Mouse (Mus musculus) layer of hippocampus, postnatal 14 days (tissue): ENCODE data around the gene Rere. TPM values are rescaled to one million over a fixed set of nuclear protein-coding genes. Genes with fewer than 3 reads are reported as not detected.
A peak's percentile ranks its signal among the peaks of the same experiment; 100 is the strongest.
"Not testable (repeated sequence)": the region's sequence is repeated elsewhere in the genome, so short reads cannot be mapped to it uniquely, and the experiment has no call there.

Source experiments
- DNase-seq, 2 experiments: peaks; one replicate each; pipeline ENCODE4 v3.0.0; 2021 to 2022; ENCODE audit warnings: low spot score in 2 of 2, mixed read lengths in 1 of 2
- total RNA-seq, 2 experiments: library from RNA; stranded (reverse); gene quantifications; 2 replicates each; pipeline ENCODE4 v1.2.3; 2021

Gene Rere
- total RNA-seq, 2 experiments from 2014 or later: 118 to 127 TPM

DNA sequence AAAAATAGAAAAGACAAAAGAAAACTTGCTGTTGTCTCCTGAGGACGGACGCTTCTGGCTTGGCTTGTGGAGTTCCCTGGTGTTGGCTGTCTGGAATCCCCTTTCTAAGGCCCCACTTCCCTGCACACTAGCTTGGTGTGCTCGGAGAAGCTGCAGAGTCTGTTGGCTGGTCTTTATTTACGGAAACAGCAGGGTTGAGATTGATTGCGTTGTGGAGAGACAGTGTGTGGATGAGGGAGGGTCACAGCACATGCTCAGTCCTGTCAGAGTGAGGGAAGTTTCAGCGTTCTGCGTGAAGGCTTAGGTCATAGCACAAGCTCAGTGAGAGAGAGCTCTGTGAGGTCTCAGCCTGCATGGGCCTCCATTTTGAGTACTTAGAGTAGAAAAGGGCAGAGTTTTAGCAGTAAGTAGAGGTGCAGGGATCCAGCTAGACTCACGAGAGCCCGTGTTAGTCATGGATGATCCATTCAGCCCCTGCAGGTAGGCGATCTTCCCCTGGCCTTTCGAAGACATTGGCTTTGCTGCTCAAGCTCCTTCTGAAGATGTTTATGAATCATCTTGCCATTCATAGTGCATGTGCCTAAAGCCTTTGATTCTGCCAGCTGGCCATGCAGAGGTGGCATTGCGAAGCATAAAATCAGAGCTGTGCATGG lies 206.8 kb downstream of the Rere start:
- DNase-seq: peak; percentile 58 to 92

DNA sequence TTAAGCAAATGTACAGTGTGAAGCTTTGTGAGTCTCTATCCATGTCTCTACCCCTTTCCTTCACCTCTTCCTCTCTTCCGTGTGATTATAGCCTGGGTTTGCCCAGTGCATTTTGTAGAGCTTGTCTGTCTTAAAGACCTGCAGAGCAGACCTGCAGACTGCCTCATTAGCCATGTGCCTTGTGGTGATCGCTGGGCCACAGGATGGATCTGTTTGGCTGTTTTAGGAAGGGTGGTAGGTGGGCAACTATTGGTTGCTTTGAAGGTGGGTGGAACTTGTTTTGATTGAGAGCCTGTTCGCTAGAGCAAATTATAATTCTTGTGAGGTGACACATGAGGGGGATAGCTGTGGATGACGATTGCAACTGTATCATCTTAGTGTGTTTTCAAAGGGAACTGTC lies 207.3 kb downstream of the Rere start:
- peak; percentile 30 to 31 for DNase-seq

DNA sequence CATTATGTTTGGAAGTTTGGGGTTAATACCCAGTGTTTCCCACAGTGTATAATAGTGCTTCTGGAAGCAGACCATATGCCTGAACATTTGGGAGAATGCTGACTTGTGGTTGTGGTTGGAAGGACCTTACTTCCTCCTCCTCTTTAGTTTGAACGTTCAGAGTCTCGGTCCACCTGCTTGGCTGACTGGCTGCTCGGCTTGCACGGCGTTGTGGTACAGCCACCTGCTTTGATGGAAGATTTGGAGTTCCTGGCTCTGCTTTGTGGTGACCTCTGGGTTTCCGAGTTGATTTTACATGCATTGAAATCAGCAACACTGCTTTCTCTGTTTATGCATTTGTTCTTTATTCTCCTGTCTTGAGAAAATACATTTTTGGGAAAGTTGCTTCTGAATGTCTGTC lies 208.6 kb downstream of the Rere start:
- DNase-seq: peak in 1 of 2 experiments; percentile 18

DNA sequence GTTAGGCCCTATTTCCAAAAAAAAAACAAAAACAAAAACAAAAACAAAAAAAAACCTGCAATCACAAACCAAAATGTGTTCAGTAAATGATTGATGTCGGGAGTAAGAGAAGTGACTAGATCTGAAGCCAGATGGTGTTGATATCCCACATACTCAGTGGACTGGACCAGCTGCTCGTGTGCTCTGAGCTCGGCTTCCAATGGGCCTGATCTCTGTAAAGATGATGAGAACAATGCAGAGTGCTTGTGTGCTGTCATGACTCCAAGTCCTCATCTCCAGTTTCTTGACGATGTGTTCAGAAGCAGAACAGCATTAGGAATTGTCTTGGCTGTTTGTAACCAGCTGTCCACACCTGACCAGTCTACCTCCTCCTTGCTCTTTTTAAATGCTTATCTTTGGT lies 210.3 kb downstream of the Rere start:
- peak in 1 of 2 experiments; percentile 26 for DNase-seq

DNA sequence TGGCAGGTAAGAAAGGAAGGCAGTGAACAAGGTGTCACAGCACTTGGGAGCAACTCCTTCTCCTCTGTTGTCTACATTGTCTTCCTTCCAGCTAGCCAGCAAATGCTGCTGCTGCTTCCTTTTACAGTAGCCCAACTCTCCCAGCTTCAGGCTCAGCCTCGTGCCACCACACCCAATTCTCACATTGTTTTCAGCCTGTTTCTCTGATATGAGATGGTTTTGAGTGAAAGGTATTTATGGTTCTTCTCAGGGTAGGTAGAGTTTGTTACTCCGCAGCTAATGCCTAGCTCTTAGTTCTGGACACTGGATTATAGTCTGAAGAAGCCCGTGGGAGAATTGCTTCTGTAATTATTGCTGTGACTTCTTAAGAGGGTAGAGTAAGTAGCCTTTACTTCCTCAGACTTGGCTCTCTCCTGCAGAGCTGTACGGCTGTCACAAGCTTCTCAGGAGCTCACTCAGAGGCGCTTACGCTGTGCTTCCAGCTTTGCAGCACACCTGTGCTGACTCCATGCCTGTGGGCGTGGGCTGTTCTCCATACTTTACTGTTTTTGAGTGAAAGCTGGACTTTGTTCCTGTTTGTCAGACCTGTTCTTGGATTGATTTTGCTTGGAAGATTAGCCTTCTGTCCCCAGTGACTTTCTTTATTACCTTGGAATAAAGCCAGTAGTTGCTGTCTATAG lies 212.0 kb downstream of the Rere start:
- no peak for DNase-seq

DNA sequence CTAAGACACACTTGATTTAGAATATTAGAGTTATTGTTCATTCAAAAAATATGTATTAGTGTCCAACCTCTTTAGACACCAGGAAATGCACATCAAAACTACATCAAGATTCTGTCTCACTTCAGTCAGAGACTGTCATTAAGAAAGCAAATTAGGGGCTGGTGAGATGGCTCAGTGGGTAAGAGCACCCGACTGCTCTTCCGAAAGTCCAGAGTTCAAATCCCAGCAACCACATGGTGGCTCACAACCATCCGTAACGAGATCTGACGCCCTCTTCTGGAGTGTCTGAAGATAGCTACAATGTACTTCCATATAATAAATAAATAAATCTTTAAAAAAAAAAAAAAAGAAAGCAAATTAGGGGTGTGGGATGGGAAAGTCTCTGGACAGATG lies 212.5 kb downstream of the Rere start:
- DNase-seq: not testable (repeated sequence)

DNA sequence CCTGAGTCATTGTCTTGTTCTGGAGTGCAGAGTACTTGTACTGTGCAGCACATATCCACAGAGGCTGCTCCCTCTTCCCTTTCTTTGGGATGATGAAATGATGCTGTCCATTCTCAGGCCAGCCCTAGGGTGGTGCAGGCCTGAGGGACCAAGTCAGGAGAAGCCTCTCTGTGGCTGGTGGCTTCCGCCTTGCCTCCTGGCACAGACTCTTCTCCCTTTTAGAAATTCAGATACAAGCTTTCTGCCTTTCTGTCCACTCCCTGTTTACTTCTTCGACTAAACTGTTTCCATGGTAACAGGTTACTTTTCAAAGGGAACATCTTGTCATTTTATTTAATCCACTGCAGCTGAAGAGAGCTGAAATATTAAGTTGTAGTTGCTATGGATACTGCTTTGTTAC lies 214.1 kb downstream of the Rere start:
- peak in 1 of 2 experiments; percentile 21 for DNase-seq

DNA sequence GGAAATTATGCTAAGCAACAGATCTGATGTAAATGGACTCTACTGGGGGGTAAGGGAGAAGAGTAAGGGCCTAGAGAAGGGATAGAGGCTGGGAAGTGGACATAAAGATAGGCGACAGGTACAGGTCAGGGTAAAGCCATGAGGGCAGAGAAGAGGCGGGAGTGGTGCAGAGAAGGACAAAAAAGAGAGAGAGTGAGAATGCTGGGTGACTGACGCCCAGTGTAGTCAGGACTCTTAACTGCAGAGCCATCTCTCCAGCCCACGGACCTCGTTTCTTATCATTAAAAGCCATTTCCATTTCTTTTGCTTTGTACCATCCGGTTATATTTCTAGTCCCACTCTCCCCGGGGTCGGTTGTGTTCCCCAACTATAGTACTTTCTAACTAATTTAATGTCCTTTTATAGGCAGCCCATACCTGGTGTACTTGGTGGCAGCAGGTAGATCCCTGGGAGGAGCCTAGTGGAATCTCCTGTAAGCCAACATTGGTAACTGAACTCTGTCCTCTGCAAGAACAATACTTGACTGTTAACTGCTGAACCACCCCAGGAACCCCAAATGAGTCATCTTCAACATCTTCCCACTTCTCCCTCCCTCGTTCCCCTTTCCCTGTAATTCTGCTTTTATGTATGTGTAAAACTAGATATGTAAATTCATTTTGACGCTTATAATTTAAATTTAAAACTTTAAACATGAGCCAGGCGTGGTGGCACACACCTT lies 223.0 kb downstream of the Rere start:
- DNase-seq: no peak

DNA sequence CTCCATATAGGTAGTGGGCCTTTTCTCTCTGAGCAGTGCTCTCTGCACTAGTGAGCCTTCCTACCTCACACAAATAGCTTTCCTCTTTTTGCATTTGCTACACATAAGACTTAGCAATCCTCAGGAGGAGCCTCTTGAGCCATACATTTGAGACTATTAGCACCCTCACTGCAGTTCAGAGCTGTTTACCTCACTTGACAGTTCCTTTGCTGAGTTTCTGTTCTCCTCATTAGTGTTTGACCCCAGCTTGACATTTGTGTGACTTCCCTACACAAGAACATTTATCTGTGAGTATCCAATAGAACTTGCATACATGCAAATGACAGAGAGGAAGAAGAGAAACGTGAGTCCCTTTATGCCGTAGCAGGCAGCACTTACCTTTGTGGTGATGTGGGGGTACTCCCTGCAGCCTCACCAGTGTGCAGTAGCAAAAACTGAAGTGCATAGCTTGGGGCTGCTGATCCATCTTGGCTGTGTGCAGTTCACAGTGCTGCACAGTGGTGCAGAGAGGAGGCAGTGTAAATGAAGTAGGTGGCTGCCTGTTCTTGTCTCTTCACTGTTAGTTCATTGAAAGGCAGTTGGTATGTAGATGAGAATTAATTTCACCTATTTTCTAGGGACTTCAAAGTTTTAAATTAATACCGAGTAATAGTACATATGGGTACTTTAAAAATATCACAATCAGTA lies 227.7 kb downstream of the Rere start:
- no peak for DNase-seq

DNA sequence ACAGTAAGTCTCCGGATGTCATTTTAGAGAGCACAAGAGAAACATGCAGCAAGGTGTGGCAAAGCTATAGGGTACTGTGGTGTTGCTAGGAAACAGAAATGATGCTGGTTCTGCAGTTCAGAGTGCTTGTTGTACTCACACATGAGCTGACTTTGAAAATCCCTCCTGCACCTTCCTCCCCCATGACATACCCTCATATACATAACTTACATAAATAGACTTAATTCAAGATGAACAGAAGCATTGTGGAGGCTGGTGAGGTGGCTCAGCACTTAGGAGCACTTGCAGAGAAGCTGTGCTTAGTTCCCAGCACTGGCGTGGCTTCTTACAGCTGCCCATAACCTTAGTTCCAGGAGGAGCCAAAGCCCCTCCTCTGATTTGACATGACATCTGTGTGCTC lies 228.6 kb downstream of the Rere start:
- no peak for DNase-seq

DNA sequence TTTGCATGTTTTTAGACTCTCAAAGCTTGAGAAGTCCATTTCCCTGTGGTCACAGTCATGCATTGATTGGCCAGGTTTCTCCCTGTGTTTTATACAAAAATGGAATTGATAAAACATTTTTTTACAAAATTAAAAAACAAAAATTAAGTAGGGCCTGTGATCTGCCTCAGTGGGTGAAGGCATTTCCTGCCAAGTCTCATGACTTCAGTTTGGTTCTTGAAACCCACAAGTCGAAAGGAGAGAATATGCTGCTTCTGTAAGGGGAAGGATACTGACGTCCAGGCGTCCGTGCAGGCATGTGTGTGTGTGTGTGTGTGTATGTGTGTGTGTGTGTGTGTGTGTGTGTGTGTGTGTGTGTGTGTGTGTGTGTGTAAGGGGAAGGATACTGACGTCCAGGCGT lies 231.9 kb downstream of the Rere start:
- not testable (repeated sequence) for DNase-seq

DNA sequence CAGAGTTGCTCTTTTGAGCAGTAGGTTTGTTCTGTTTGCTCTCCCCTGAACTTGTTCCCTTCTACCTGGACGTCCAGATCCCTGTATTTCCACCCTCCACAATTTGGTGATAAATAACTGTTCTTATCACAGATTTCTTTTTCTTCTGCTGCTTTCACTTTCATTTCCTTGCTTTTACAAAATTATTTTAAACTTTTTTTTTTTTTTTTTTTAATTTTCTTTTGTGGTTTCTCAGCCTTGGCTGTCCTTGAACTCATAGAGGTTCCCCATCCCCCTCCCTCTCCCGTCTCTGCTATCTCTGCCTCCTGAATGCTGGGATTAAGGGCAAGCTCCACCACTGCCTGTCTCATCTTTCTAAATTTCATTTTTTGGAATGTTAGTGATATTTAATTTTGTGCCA lies 234.8 kb downstream of the Rere start:
- no peak for DNase-seq

DNA sequence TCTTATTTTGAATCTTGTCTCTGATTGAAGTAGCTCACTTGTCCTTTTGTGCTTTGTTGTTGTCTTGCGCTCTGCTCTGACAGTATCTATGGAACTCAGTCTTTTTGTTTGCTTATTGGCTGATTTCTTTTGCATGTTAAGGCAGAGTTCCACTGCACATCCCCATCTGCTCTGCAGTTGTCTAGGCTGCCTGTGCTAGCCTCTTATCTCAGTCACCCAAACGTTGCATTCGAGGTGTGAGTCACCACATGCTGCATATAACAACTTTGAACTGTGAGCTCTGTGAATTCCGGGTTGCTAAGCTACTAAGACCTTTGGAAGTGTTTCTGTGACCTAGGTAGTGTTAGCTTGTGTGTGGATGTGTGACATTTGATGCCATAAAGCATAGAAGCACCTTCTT lies 235.9 kb downstream of the Rere start:
- no peak for DNase-seq

DNA sequence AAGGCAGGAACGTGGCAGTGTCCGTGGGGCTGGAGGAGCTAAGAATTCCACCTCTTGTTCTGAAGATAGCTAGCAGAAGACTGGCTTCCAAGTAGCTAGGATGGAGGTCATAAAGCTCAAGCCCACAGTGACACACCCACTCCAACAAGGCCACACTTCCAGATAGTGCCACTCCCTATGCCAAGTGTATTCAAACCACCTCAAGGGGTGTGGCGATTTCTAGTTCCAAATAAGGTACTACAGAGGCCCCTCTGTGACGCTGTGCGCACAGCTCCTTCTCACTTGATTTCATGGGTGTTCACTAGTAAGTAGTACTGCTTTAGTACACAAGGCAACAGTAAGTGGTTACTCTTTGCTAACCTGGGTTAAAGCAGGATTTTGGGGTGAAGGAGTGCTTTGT lies 237.4 kb downstream of the Rere start:
- no peak for DNase-seq

DNA sequence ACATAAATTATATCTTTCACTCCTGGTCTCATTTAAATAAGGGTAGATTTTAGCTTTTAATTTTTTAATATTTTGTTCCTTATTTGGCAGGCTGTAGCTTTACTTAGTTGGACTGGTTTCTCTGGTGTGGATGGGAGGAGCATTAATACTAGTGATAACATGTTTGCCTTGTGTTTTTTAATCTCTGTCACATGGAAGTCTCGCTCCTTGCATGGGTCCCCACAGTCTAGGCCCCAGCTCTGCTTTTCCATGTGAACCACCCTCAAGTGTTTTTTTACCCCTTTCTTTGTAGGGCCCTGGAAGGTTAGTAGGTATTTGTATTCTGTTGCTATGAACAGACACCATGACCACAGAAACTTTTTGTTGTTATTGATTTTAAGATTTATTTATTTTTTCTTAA lies 238.6 kb downstream of the Rere start:
- DNase-seq: no peak

DNA sequence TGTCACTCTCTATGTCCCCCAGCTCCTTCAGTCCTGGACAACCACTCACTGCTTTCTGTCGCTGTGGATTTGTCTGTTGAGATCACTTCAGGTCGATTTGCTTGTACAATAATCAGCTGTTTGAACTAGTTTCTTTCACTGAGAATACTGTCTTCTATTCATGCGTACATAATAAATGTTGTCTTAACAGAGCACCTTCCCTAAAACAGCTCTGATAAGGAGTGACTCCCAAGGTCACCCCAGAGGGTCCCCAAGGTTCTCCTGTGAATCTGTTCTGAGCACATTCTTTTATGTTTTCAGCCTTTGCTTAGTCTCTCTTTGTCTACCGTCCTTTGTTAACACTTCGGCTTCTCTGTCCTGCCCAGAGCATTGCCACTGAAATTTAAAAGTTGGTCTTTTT lies 241.0 kb downstream of the Rere start:
- DNase-seq: no peak

DNA sequence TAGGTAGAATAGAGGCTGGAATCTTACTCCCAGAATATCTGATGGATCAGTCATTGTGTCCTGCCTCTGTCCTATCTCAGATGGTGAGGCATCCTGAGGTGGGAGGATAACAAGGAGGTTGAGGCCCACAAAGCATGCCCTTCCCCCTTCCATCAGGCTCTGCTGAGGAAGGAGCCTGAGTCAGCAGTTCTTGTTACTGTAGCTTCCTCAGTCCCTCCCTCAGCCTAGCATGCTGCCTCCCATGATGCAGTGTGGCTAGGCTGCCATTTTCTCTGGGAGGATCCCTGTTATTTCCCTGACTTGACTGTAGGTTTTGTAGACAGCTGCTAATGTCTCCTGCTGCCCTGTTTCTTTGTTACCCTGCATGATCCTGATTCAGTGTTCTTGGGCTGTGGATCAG lies 241.9 kb downstream of the Rere start:
- DNase-seq: no peak

DNA sequence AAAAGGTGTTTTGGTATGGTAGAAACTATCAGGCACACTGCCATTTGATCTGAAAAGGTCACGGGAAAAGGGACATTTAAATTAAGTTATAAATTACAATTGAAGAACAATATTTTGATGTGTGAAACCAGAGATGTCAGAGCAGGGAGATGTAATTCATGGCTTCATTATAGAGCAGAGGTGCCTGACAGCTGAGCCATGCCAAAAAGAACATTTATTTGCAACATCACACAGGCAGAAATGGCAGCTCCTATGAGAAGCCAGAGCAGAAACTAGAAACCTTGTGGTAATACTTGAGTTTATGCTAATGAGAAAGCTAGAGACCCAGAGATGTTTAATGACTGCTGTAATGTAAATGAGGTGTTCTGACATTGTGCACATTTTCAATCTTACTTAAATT lies 244.8 kb downstream of the Rere start:
- no peak for DNase-seq

DNA sequence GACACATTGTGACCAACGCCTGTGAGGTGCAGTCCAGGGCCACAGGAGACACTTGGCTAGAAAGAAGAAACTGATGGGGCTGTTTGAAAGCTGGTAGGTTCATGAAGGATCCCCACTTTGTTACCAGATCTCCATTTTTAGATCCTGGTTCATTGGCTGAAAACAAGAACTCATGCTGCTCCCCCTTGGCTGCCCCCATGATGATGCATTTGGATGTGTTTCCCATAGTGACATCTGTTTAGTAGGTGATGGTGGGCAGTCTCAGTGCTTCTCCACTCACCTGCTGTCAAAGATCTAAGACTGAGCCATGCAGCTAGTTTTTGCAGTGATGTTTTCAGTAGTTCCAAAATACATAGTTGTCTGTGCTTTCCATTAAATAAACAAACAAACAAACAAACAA lies 247.0 kb downstream of the Rere start:
- no peak for DNase-seq

DNA sequence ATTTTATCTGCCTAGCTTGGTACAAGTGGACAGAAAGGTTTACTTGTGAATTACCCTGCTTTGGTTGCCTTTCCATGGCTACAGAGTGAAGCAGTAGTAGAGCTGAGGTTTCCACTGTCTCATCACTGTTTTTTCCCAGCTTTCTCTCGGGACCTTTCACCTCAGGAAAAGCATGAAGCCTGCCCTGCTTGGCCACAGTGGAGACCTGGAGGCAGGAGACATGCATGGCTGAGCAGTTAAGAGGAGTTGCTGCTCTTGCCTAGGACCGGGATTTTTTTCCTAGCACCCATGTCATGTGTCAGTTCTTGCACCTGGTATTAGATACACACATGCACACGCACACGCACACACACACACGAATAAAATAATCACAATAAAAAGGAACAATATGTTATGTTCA lies 247.4 kb downstream of the Rere start:
- DNase-seq: no peak

DNA sequence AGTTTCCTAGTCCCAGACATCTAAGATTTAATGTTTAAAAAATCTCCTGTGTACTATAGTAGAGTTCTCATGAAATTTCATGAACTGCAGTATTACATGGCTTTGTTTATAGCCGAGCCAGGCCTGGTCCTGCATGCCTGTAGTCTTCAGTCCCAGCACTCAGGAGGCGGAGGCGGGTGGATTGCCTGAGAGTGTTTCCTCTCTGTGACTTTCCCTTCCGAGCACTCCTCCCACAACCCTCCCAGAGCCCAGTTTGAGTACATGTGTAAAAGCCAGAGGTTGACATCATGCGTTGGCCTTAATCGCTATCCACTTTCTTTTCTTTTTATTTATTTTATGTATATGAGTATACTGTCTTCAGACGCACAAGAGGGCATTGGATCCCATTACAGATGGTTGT lies 250.4 kb downstream of the Rere start:
- no peak for DNase-seq
